Mouse (Mus musculus): ENCODE results near the gene Stox2. TPM values are rescaled to one million over a fixed set of nuclear protein-coding genes. Genes with fewer than 3 reads are reported as not detected.

Gene Stox2
- polyA plus RNA-seq, 1 experiment from 2014 or later, result 7.4 TPM

- H3K9me3 ChIP-seq (ENCODE audit: low read length), result no peaks in the 10 kb centered on the region
- H3K27me3 ChIP-seq (replicated peaks; ENCODE audit: insufficient read depth, low read length), result no peaks in the 10 kb centered on the region
- H3K27ac ChIP-seq (ENCODE audit: low read length), result peak overlapping the region; percentile 64
- H3K4me2 ChIP-seq (replicated peaks; ENCODE audit: low read depth, low read length), result peak overlapping the region; percentile 99
- peak; percentile 48 for ATAC-seq
- TF ChIP-seq EP300 (IDR thresholded peaks at IDR 0.05) (no peak), CTCF (IDR thresholded peaks at IDR 0.05) (no peak)
- H3K4me3 ChIP-seq (ENCODE audit: low read depth, low read length), result peak overlapping the region; percentile 75
- WGBS, result under 1% methylated on average over 50 of the region's 78 CpGs
- peak overlapping the region; percentile 59 for H3K9ac ChIP-seq (replicated peaks; ENCODE audit: low read depth)
- peaks cover 8% of the 10 kb centered on the region; the same call in 1 of the 2 replicates for H3K4me1 ChIP-seq (ENCODE audit: insufficient read depth, low read depth, low read length)
- DNase-seq (ENCODE audit: low spot score), result peak; percentile 43
- no peaks in the 10 kb centered on the region for H3K36me3 ChIP-seq (ENCODE audit: insufficient read depth, low read length)
These were observed 157.9 kb downstream of the Stox2 start for GRCm38 (mm10) chr8:47288131-47288865.

GRCm38 (mm10) chr8:47287641-47288130 lies 158.5 kb downstream of the Stox2 start:
- Histone ChIP-seq H3K4me1 (ENCODE audit: insufficient read depth, low read depth, low read length) (peaks cover 8% of the 10 kb centered on the region; the same call in 1 of the 2 replicates), H3K4me3 (ENCODE audit: low read depth, low read length) (peak overlapping the region; percentile 75), H3K9ac (replicated peaks; ENCODE audit: low read depth) (peak overlapping the region; percentile 59), H3K27ac (ENCODE audit: low read length) (no peak overlapping the region), H3K9me3 (ENCODE audit: low read length) (no peaks in the 10 kb centered on the region), H3K36me3 (ENCODE audit: insufficient read depth, low read length) (no peaks in the 10 kb centered on the region), H3K27me3 (replicated peaks; ENCODE audit: insufficient read depth, low read length) (no peaks in the 10 kb centered on the region), H3K4me2 (replicated peaks; ENCODE audit: low read depth, low read length) (peak overlapping the region; percentile 99)
- peak; percentile 23 for ATAC-seq
- under 1% methylated on average over 31 of the region's 33 CpGs for WGBS
- DNase-seq (ENCODE audit: low spot score), result no peak
- TF ChIP-seq CTCF (IDR thresholded peaks at IDR 0.05) (no peak), EP300 (IDR thresholded peaks at IDR 0.05) (no peak)

GRCm38 (mm10) chr8:47287201-47287621 lies 159.0 kb downstream of the Stox2 start:
- Histone ChIP-seq H3K4me2 (replicated peaks; ENCODE audit: low read depth, low read length) (peak overlapping the region; percentile 99), H3K27ac (ENCODE audit: low read length) (no peak overlapping the region), H3K4me1 (ENCODE audit: insufficient read depth, low read depth, low read length) (peaks cover 8% of the 10 kb centered on the region; the same call in 1 of the 2 replicates), H3K9ac (replicated peaks; ENCODE audit: low read depth) (peak overlapping the region; percentile 59), H3K36me3 (ENCODE audit: insufficient read depth, low read length) (no peaks in the 10 kb centered on the region), H3K27me3 (replicated peaks; ENCODE audit: insufficient read depth, low read length) (no peaks in the 10 kb centered on the region), H3K4me3 (ENCODE audit: low read depth, low read length) (peak overlapping the region; percentile 75), H3K9me3 (ENCODE audit: low read length) (no peaks in the 10 kb centered on the region)
- ATAC-seq (no peak), DNase-seq (ENCODE audit: low spot score) (peak; percentile 18)
- TF ChIP-seq EP300 (IDR thresholded peaks at IDR 0.05), result no peak
- TF ChIP-seq CTCF (IDR thresholded peaks at IDR 0.05), result no peak
- 11% methylated on average over 16 of the region's 16 CpGs for WGBS

GRCm38 (mm10) chr8:47286081-47286700 lies 160.0 kb downstream of the Stox2 start:
- TF ChIP-seq EP300 (IDR thresholded peaks at IDR 0.05) (no peak), CTCF (IDR thresholded peaks at IDR 0.05) (no peak)
- ATAC-seq (no peak), DNase-seq (ENCODE audit: low spot score) (no peak)
- Histone ChIP-seq H3K9me3 (ENCODE audit: low read length) (no peaks in the 10 kb centered on the region), H3K4me2 (replicated peaks; ENCODE audit: low read depth, low read length) (peak overlapping the region; percentile 99; the same call in 1 of the 2 replicates), H3K36me3 (ENCODE audit: insufficient read depth, low read length) (no peaks in the 10 kb centered on the region), H3K27me3 (replicated peaks; ENCODE audit: insufficient read depth, low read length) (no peaks in the 10 kb centered on the region), H3K9ac (replicated peaks; ENCODE audit: low read depth) (no peak overlapping the region), H3K4me3 (ENCODE audit: low read depth, low read length) (0 out of 2 replicates have a peak overlapping the region, but pooled peaks have one; percentile 10), H3K27ac (ENCODE audit: low read length) (no peak overlapping the region), H3K4me1 (ENCODE audit: insufficient read depth, low read depth, low read length) (peaks cover 8% of the 10 kb centered on the region; the same call in 1 of the 2 replicates)
- 88% methylated on average over 12 of the region's 12 CpGs for WGBS

- Histone ChIP-seq H3K9me3 (ENCODE audit: low read length) (no peaks in the 10 kb centered on the region), H3K27me3 (replicated peaks; ENCODE audit: insufficient read depth, low read length) (no peaks in the 10 kb centered on the region), H3K9ac (replicated peaks; ENCODE audit: low read depth) (no peak overlapping the region), H3K36me3 (ENCODE audit: insufficient read depth, low read length) (no peaks in the 10 kb centered on the region), H3K4me3 (ENCODE audit: low read depth, low read length) (no peak overlapping the region), H3K4me2 (replicated peaks; ENCODE audit: low read depth, low read length) (no peak overlapping the region), H3K27ac (ENCODE audit: low read length) (no peak overlapping the region), H3K4me1 (ENCODE audit: insufficient read depth, low read depth, low read length) (peaks cover 8% of the 10 kb centered on the region; the same call in 1 of the 2 replicates)
- ATAC-seq, result no peak
- DNase-seq (ENCODE audit: low spot score), result no peak
- WGBS, result 88% methylated on average over 6 of the region's 6 CpGs
- no peak for TF ChIP-seq EP300 (IDR thresholded peaks at IDR 0.05)
- no peak for TF ChIP-seq CTCF (IDR thresholded peaks at IDR 0.05)
These were observed 160.7 kb downstream of the Stox2 start for GRCm38 (mm10) chr8:47285435-47285834.

Data from lung, postnatal 0 days (tissue).